8 mouse cellular contexts compared by ENCODE assay signal in genomic region chr15:102393584-102394014, GRCm38 (mm10). TPM values are rescaled to one million over a fixed set of nuclear protein-coding genes. Genes with fewer than 3 reads are reported as not detected.
DNase-seq lines count a peak whose midpoint lies in the region; ATAC-seq lines count a peak whose summit lies in the region.

No protein-coding gene starts in this region.

- peak; percentile 20 to 38 for DNase-seq in B cell, adult 2 months
- DNase-seq in ES-CJ7 (ENCODE audit: low read depth, low spot score) = peak; percentile 86
- DNase-seq in layer of hippocampus, adult 8-10 months (ENCODE audit: low spot score in 2 of 2) = no peak
- no peak for DNase-seq in urinary bladder, postnatal 25 days (ENCODE audit: low spot score)
- no peak for DNase-seq in left cerebral cortex, adult 8-10 months (ENCODE audit: low spot score in 2 of 2)
- no peak for DNase-seq in spleen, adult 18-20 months

- no peaks in the 10 kb centered on the region for H3K9me3 ChIP-seq in heart, embryonic 11.5 days (replicated peaks; ENCODE audit: control insufficient read depth, low read length)
- no peaks in the 10 kb centered on the region for H3K9me3 ChIP-seq in lung, embryonic 16.5 days (ENCODE audit: control insufficient read depth, low read length)

- H3K4me3 ChIP-seq in heart, embryonic 11.5 days (ENCODE audit: low read depth, low read length) = no peak overlapping the region
- H3K4me3 ChIP-seq in lung, embryonic 16.5 days (ENCODE audit: low read length) = no peak overlapping the region

- H3K27ac ChIP-seq in heart, embryonic 11.5 days (ENCODE audit: low read depth, low read length) = peak overlapping the region; percentile 62
- H3K27ac ChIP-seq in lung, embryonic 16.5 days (ENCODE audit: low read length) = peak overlapping the region; percentile 77

- H3K36me3 ChIP-seq in heart, embryonic 11.5 days (ENCODE audit: control insufficient read depth, insufficient read depth, low read length) = no peaks in the 10 kb centered on the region
- H3K36me3 ChIP-seq in lung, embryonic 16.5 days (ENCODE audit: control insufficient read depth, insufficient read depth, low read length) = no peaks in the 10 kb centered on the region

- ATAC-seq in heart, embryonic 11.5 days (replicated peaks; ENCODE audit: insufficient number of reproducible peaks, low FRiP score, low TSS enrichment) = no peak
- no peak for ATAC-seq in lung, embryonic 16.5 days (ENCODE audit: low read depth)

- no peaks in the 10 kb centered on the region for H3K27me3 ChIP-seq in heart, embryonic 11.5 days (ENCODE audit: control insufficient read depth, insufficient read depth, low read length)
- no peaks in the 10 kb centered on the region for H3K27me3 ChIP-seq in lung, embryonic 16.5 days (ENCODE audit: control insufficient read depth, insufficient read depth, low read depth, low read length)

- peaks cover 8% of the 10 kb centered on the region for H3K4me1 ChIP-seq in heart, embryonic 11.5 days (ENCODE audit: control insufficient read depth, insufficient read depth, low read length)
- H3K4me1 ChIP-seq in lung, embryonic 16.5 days (replicated peaks; ENCODE audit: control insufficient read depth, insufficient read depth, low read length) = peaks cover 14% of the 10 kb centered on the region

- no peak overlapping the region for H3K9ac ChIP-seq in heart, embryonic 11.5 days (ENCODE audit: low read depth, low read length)
- no peak overlapping the region for H3K9ac ChIP-seq in lung, embryonic 16.5 days (ENCODE audit: low read length)

- no peak overlapping the region for H3K4me2 ChIP-seq in heart, embryonic 11.5 days
- no peak overlapping the region for H3K4me2 ChIP-seq in lung, embryonic 16.5 days (ENCODE audit: low read depth, low read length)

RNA-seq across cellular contexts. Expression of gene Sp1, which starts 12.3 kb away (rescaled TPM):
- polyA plus RNA-seq in heart, embryonic 11.5 days (2014; fragmentation: Nextera tagmentation; extraction: Ambion mirVana) = 7.5 and 8.1 TPM in 2 replicates
- polyA plus RNA-seq in lung, embryonic 16.5 days (2015; fragmentation: Nextera tagmentation; extraction: Ambion mirVana) = 10.8 and 11.2 TPM in 2 replicates
- total RNA-seq in layer of hippocampus, adult 8-10 months (2022) = 10 to 100 TPM; 27.4 to 30.1 (median 28.8) TPM
- total RNA-seq in left cerebral cortex, adult 8-10 months (2022) = 10 to 100 TPM; 30.3 to 44.7 (median 38.7) TPM

RNA-seq across cellular contexts. Expression of gene Sp7, which starts 26.6 kb away (rescaled TPM):
- 0.20 and 0.52 TPM in 2 replicates for polyA plus RNA-seq in heart, embryonic 11.5 days (2014; fragmentation: Nextera tagmentation; extraction: Ambion mirVana)
- 0.25 and 1.6 TPM in 2 replicates for polyA plus RNA-seq in lung, embryonic 16.5 days (2015; fragmentation: Nextera tagmentation; extraction: Ambion mirVana)
- total RNA-seq in layer of hippocampus, adult 8-10 months (2022) = under 1 TPM; 0.37 to 0.78 (median 0.59) TPM
- 1 to 10 TPM in 2 of 4 experiments, under 1 TPM in 2; 0.82 to 1.6 (median 1.0) TPM for total RNA-seq in left cerebral cortex, adult 8-10 months (2022)

RNA-seq across cellular contexts. Expression of gene Aaas, which starts 43.0 kb away (rescaled TPM):
- 62.9 and 64.9 TPM in 2 replicates for polyA plus RNA-seq in heart, embryonic 11.5 days (2014; fragmentation: Nextera tagmentation; extraction: Ambion mirVana)
- 73.5 and 80.3 TPM in 2 replicates for polyA plus RNA-seq in lung, embryonic 16.5 days (2015; fragmentation: Nextera tagmentation; extraction: Ambion mirVana)
- 10 to 100 TPM; 20.6 to 33.5 (median 24.7) TPM for total RNA-seq in layer of hippocampus, adult 8-10 months (2022)
- 10 to 100 TPM; 20.1 to 25.3 (median 22.2) TPM for total RNA-seq in left cerebral cortex, adult 8-10 months (2022)

RNA-seq across cellular contexts. Expression of gene Amhr2, which starts 51.6 kb away (rescaled TPM):
- polyA plus RNA-seq in heart, embryonic 11.5 days (2014; fragmentation: Nextera tagmentation; extraction: Ambion mirVana) = 0.93 and 1.2 TPM in 2 replicates
- 1.5 TPM in 2 replicates for polyA plus RNA-seq in lung, embryonic 16.5 days (2015; fragmentation: Nextera tagmentation; extraction: Ambion mirVana)
- 1 to 10 TPM in 2 of 4 experiments, under 1 TPM in 2; 0.40 to 2.0 (median 1.1) TPM for total RNA-seq in layer of hippocampus, adult 8-10 months (2022)
- 1 to 10 TPM in 1 of 4 experiments, under 1 TPM in 3; 0.73 to 2.0 (median 0.92) TPM for total RNA-seq in left cerebral cortex, adult 8-10 months (2022)

Comparison
In these comparisons a context has a peak if more than half of its experiments do, and no peak if none do; other contexts are left out.
1. DNase-seq: peak in B cell, adult 2 months (2 of 2) and ES-CJ7 (single experiment); none in layer of hippocampus, adult 8-10 months (0 of 2), urinary bladder, postnatal 25 days (single experiment), left cerebral cortex, adult 8-10 months (0 of 2) and spleen, adult 18-20 months (0 of 2).